Mouse (Mus musculus): ENCODE results near the gene Cep162. TPM values are rescaled to one million over a fixed set of nuclear protein-coding genes. Genes with fewer than 3 reads are reported as not detected.

Cep162 gene
- polyA plus RNA-seq, 1 experiment from 2014 or later, result 5.8 TPM

GRCm38 (mm10) chr9:87202431-87202830 is 52.9 kb downstream of the Cep162 start:
- H3K36me3 ChIP-seq (ENCODE audit: control insufficient read depth, insufficient read depth, low read length), result peaks cover 8% of the 10 kb centered on the region; the same call in 1 of the 2 replicates
- ATAC-seq (replicated peaks; ENCODE audit: low FRiP score), result no peak

DNA sequence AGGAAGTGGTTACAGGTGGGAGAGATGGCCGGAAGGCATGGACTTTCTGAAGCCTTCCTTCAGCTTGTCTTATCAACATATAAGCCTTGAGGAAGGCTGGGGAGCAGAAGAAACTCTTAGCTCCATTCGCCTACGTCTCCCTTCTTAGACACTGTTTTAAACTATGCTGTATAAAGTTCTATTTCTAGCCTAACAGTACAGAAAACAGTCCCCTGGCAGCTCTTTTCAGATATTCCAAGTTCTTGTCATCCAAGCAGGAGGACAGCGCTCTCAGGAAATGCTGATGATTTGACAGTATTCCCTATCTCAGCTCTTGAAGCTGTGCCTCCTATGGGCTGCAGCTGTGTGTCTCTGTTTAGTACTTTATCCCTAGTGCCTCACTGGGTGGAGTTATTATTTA is 54.4 kb downstream of the Cep162 start:
- H3K4me1 ChIP-seq (replicated peaks; ENCODE audit: control insufficient read depth, insufficient read depth, low read length), result no peaks in the 10 kb centered on the region

More at GRCm38 (mm10) chr9:87202431-87202830, 52.9 kb downstream of the Cep162 start:
- Histone ChIP-seq H3K4me3 (ENCODE audit: low read depth, low read length) (no peak overlapping the region), H3K4me1 (replicated peaks; ENCODE audit: control insufficient read depth, insufficient read depth, low read length) (no peaks in the 10 kb centered on the region), H3K27ac (ENCODE audit: low read depth, low read length) (no peak overlapping the region), H3K9me3 (ENCODE audit: control insufficient read depth, low read length) (no peaks in the 10 kb centered on the region), H3K9ac (ENCODE audit: low read depth, low read length) (no peak overlapping the region), H3K27me3 (replicated peaks; ENCODE audit: control insufficient read depth, insufficient read depth, low read length) (no peaks in the 10 kb centered on the region), H3K4me2 (no peak overlapping the region)
- 92% methylated on average over 6 of the region's 6 CpGs for WGBS
- DNase-seq (ENCODE audit: low spot score), result no peak

GRCm38 (mm10) chr9:87200426-87200825 is 54.9 kb downstream of the Cep162 start:
- peaks cover 8% of the 10 kb centered on the region; the same call in 1 of the 2 replicates for H3K36me3 ChIP-seq (ENCODE audit: control insufficient read depth, insufficient read depth, low read length)
- no peaks in the 10 kb centered on the region for H3K9me3 ChIP-seq (ENCODE audit: control insufficient read depth, low read length)
- ATAC-seq (replicated peaks; ENCODE audit: low FRiP score), result no peak
- no peak for DNase-seq (ENCODE audit: low spot score)
- no peak overlapping the region for H3K9ac ChIP-seq (ENCODE audit: low read depth, low read length)
- no peak overlapping the region for H3K4me2 ChIP-seq
- H3K4me1 ChIP-seq (replicated peaks; ENCODE audit: control insufficient read depth, insufficient read depth, low read length), result no peaks in the 10 kb centered on the region
- H3K4me3 ChIP-seq (ENCODE audit: low read depth, low read length), result no peak overlapping the region
- H3K27me3 ChIP-seq (replicated peaks; ENCODE audit: control insufficient read depth, insufficient read depth, low read length), result no peaks in the 10 kb centered on the region
- no peak overlapping the region for H3K27ac ChIP-seq (ENCODE audit: low read depth, low read length)
- WGBS, result 90% methylated on average over 5 of the region's 5 CpGs

More for the DNA sequence above, 54.4 kb downstream of the Cep162 start:
- H3K9ac ChIP-seq (ENCODE audit: low read depth, low read length), result no peak overlapping the region
- no peak for DNase-seq (ENCODE audit: low spot score)
- no peak overlapping the region for H3K27ac ChIP-seq (ENCODE audit: low read depth, low read length)
- H3K9me3 ChIP-seq (ENCODE audit: control insufficient read depth, low read length), result no peaks in the 10 kb centered on the region
- no peak overlapping the region for H3K4me2 ChIP-seq
- WGBS, result 89% methylated on average over 4 of the region's 4 CpGs
- ATAC-seq (replicated peaks; ENCODE audit: low FRiP score), result no peak
- peaks cover 8% of the 10 kb centered on the region; the same call in 1 of the 2 replicates for H3K36me3 ChIP-seq (ENCODE audit: control insufficient read depth, insufficient read depth, low read length)
- no peak overlapping the region for H3K4me3 ChIP-seq (ENCODE audit: low read depth, low read length)
- no peaks in the 10 kb centered on the region for H3K27me3 ChIP-seq (replicated peaks; ENCODE audit: control insufficient read depth, insufficient read depth, low read length)

GRCm38 (mm10) chr9:87198036-87198435 is 57.3 kb downstream of the Cep162 start:
- Histone ChIP-seq H3K4me2 (no peak overlapping the region), H3K27me3 (replicated peaks; ENCODE audit: control insufficient read depth, insufficient read depth, low read length) (no peaks in the 10 kb centered on the region), H3K4me3 (ENCODE audit: low read depth, low read length) (no peak overlapping the region), H3K36me3 (ENCODE audit: control insufficient read depth, insufficient read depth, low read length) (peaks cover 4% of the 10 kb centered on the region; the same call in 1 of the 2 replicates), H3K9me3 (ENCODE audit: control insufficient read depth, low read length) (no peaks in the 10 kb centered on the region), H3K4me1 (replicated peaks; ENCODE audit: control insufficient read depth, insufficient read depth, low read length) (no peaks in the 10 kb centered on the region), H3K9ac (ENCODE audit: low read depth, low read length) (no peak overlapping the region), H3K27ac (ENCODE audit: low read depth, low read length) (no peak overlapping the region)
- DNase-seq (ENCODE audit: low spot score), result no peak
- 84% methylated on average over 6 of the region's 6 CpGs for WGBS
- ATAC-seq (replicated peaks; ENCODE audit: low FRiP score), result no peak

- Histone ChIP-seq H3K27ac (ENCODE audit: low read depth, low read length) (no peak overlapping the region), H3K9ac (ENCODE audit: low read depth, low read length) (no peak overlapping the region), H3K4me1 (replicated peaks; ENCODE audit: control insufficient read depth, insufficient read depth, low read length) (no peaks in the 10 kb centered on the region), H3K36me3 (ENCODE audit: control insufficient read depth, insufficient read depth, low read length) (peaks cover 8% of the 10 kb centered on the region), H3K27me3 (replicated peaks; ENCODE audit: control insufficient read depth, insufficient read depth, low read length) (no peaks in the 10 kb centered on the region), H3K4me2 (no peak overlapping the region), H3K9me3 (ENCODE audit: control insufficient read depth, low read length) (no peaks in the 10 kb centered on the region), H3K4me3 (ENCODE audit: low read depth, low read length) (no peak overlapping the region)
- 88% methylated on average over 3 of the region's 3 CpGs for WGBS
- no peak for ATAC-seq (replicated peaks; ENCODE audit: low FRiP score)
- no peak for DNase-seq (ENCODE audit: low spot score)
Measured at GRCm38 (mm10) chr9:87197277-87197676, 58.1 kb downstream of the Cep162 start.

DNA sequence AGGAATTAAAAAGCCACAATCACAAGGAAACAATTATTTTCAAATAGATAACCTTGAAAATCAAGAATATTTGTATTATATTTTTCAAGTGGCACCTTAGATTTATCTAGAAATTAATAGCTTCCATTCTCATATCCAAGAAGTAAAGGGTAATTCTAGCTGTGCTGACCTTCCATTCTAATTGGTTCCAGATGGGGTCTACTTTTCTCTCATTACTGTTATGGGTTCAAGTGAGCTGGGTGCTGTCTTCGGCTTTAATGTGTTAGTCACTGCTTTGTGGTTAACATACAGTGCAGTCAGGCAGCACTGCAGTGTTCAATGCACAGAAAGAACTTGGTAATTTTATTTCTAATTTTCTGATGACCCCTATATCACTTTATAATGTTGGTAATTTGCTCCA is 61.6 kb downstream of the Cep162 start:
- no peak overlapping the region for H3K4me3 ChIP-seq (ENCODE audit: low read depth, low read length)
- no peak overlapping the region for H3K4me2 ChIP-seq
- no peak for DNase-seq (ENCODE audit: low spot score)
- ATAC-seq (replicated peaks; ENCODE audit: low FRiP score), result no peak
- H3K27me3 ChIP-seq (replicated peaks; ENCODE audit: control insufficient read depth, insufficient read depth, low read length), result no peaks in the 10 kb centered on the region
- H3K9ac ChIP-seq (ENCODE audit: low read depth, low read length), result no peak overlapping the region
- peaks cover 2% of the 10 kb centered on the region; the same call in 1 of the 2 replicates for H3K9me3 ChIP-seq (ENCODE audit: control insufficient read depth, low read length)
- WGBS, result 82% methylated on average over 1 of the region's 1 CpGs
- H3K4me1 ChIP-seq (replicated peaks; ENCODE audit: control insufficient read depth, insufficient read depth, low read length), result no peaks in the 10 kb centered on the region
- H3K27ac ChIP-seq (ENCODE audit: low read depth, low read length), result no peak overlapping the region
- peaks cover 18% of the 10 kb centered on the region for H3K36me3 ChIP-seq (ENCODE audit: control insufficient read depth, insufficient read depth, low read length)

- no peak overlapping the region for H3K4me3 ChIP-seq (ENCODE audit: low read depth, low read length)
- no peak overlapping the region for H3K27ac ChIP-seq (ENCODE audit: low read depth, low read length)
- 83% methylated on average over 4 of the region's 4 CpGs for WGBS
- H3K4me1 ChIP-seq (replicated peaks; ENCODE audit: control insufficient read depth, insufficient read depth, low read length), result no peaks in the 10 kb centered on the region
- DNase-seq (ENCODE audit: low spot score) (no peak), ATAC-seq (replicated peaks; ENCODE audit: low FRiP score) (no peak)
- H3K9me3 ChIP-seq (ENCODE audit: control insufficient read depth, low read length), result peaks cover 2% of the 10 kb centered on the region; the same call in 1 of the 2 replicates
- no peak overlapping the region for H3K9ac ChIP-seq (ENCODE audit: low read depth, low read length)
- peaks cover 10% of the 10 kb centered on the region for H3K36me3 ChIP-seq (ENCODE audit: control insufficient read depth, insufficient read depth, low read length)
- no peaks in the 10 kb centered on the region for H3K27me3 ChIP-seq (replicated peaks; ENCODE audit: control insufficient read depth, insufficient read depth, low read length)
- H3K4me2 ChIP-seq, result no peak overlapping the region
Measured at GRCm38 (mm10) chr9:87187336-87187735, 68.0 kb downstream of the Cep162 start.

DNA sequence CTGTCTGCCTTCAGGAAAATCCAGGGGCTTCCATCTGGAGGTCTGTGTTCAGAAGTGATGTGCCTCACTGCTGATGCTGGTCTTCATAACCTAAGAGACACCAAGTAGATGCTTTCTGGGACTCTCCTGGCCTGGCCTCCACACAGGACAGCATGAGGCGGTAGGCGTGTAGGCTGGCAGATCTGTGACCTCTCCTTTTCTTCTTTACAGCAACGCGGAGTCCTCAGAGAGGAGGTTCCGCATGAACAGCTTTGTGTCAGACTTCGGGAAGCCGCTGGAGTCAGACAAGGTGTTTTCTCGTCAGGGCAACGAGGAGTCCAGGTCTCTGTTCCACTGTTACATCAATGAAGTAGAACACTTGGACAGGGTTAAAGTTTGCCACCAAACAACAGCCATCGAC is 73.1 kb downstream of the Cep162 start:
- Histone ChIP-seq H3K4me1 (replicated peaks; ENCODE audit: control insufficient read depth, insufficient read depth, low read length) (no peaks in the 10 kb centered on the region), H3K4me2 (no peak overlapping the region)

DNA sequence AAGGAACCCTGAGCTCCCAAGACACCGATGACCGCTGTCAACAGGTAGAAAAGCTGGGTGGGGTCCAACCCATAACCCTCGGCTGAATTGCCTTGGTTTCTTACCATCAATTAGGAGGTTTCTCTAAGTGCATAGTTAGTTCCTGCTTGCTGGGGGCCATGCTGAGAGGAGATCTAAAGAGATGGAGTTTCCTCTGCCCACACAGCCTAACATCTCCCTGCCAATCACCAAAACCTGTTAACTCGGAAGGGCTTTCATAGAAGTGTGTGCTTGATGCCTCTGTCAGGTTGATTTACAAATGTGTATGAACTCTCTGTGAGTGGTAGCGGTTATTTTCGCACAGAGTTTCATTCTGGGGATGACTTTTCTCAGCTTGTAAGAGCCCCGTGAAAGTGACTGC is 76.8 kb downstream of the Cep162 start:
- DNase-seq (ENCODE audit: low spot score), result no peak
- 56% methylated on average over 7 of the region's 7 CpGs for WGBS
- no peak overlapping the region for H3K9ac ChIP-seq (ENCODE audit: low read depth, low read length)
- H3K36me3 ChIP-seq (ENCODE audit: control insufficient read depth, insufficient read depth, low read length), result no peaks in the 10 kb centered on the region
- H3K27me3 ChIP-seq (replicated peaks; ENCODE audit: control insufficient read depth, insufficient read depth, low read length), result no peaks in the 10 kb centered on the region
- no peak for ATAC-seq (replicated peaks; ENCODE audit: low FRiP score)
- H3K4me3 ChIP-seq (ENCODE audit: low read depth, low read length), result no peak overlapping the region
- H3K4me1 ChIP-seq (replicated peaks; ENCODE audit: control insufficient read depth, insufficient read depth, low read length), result no peaks in the 10 kb centered on the region
- H3K4me2 ChIP-seq, result no peak overlapping the region
- no peaks in the 10 kb centered on the region for H3K9me3 ChIP-seq (ENCODE audit: control insufficient read depth, low read length)
- H3K27ac ChIP-seq (ENCODE audit: low read depth, low read length), result no peak overlapping the region

More for the DNA sequence above, 73.1 kb downstream of the Cep162 start:
- no peak for DNase-seq (ENCODE audit: low spot score)
- no peaks in the 10 kb centered on the region for H3K9me3 ChIP-seq (ENCODE audit: control insufficient read depth, low read length)
- H3K27me3 ChIP-seq (replicated peaks; ENCODE audit: control insufficient read depth, insufficient read depth, low read length), result no peaks in the 10 kb centered on the region
- no peak for ATAC-seq (replicated peaks; ENCODE audit: low FRiP score)
- 89% methylated on average over 10 of the region's 10 CpGs for WGBS
- no peak overlapping the region for H3K27ac ChIP-seq (ENCODE audit: low read depth, low read length)
- H3K4me3 ChIP-seq (ENCODE audit: low read depth, low read length), result no peak overlapping the region
- no peaks in the 10 kb centered on the region for H3K36me3 ChIP-seq (ENCODE audit: control insufficient read depth, insufficient read depth, low read length)
- H3K9ac ChIP-seq (ENCODE audit: low read depth, low read length), result no peak overlapping the region
